Mouse (Mus musculus): Measurements from ENCODE around the gene Chd1. TPM values are rescaled to one million over a fixed set of nuclear protein-coding genes. Genes with fewer than 3 reads are reported as not detected.

Chd1 gene
- polyA plus RNA-seq, 1 experiment from 2014 or later: 34.0 TPM

- H3K9me3 ChIP-seq (ENCODE audit: control insufficient read depth, low read length): no peaks in the 10 kb centered on the region
- no peak overlapping the region for H3K27ac ChIP-seq (ENCODE audit: low read depth)
- H3K4me3 ChIP-seq (ENCODE audit: low read depth, low read length): no peak overlapping the region
- peaks cover 26% of the 10 kb centered on the region; the same call in 1 of the 2 replicates for H3K4me1 ChIP-seq (replicated peaks; ENCODE audit: control insufficient read depth, insufficient read depth, low read length)
- H3K4me2 ChIP-seq (ENCODE audit: low read length): peak overlapping the region; percentile 8; the same call in 1 of the 2 replicates
- ATAC-seq (replicated peaks; ENCODE audit: low FRiP score, low TSS enrichment, low read depth) (no peak), DNase-seq (ENCODE audit: low spot score) (no peak)
- H3K9ac ChIP-seq (ENCODE audit: low read length): no peak overlapping the region
- H3K27me3 ChIP-seq (replicated peaks; ENCODE audit: control insufficient read depth, insufficient read depth, low read length): no peaks in the 10 kb centered on the region
- WGBS: 83% methylated on average over 4 of the region's 4 CpGs
- H3K36me3 ChIP-seq (ENCODE audit: control insufficient read depth, insufficient read depth, low read length): peaks cover 41% of the 10 kb centered on the region
These were observed 116.9 kb downstream of the Chd1 start for GRCm38 (mm10) chr17:15821706-15822105.

Other genes with a start within 250 kb of the Chd1 start
- gene Psmb1, start 205.2 kb upstream of the Chd1 start, polyA plus RNA-seq (2014; fragmentation: Nextera tagmentation; extraction: Ambion mirVana): 265 and 270 TPM in 2 replicates
- gene Tbp, start 205.1 kb upstream of the Chd1 start, polyA plus RNA-seq (2014; fragmentation: Nextera tagmentation; extraction: Ambion mirVana): 52.4 and 56.8 TPM in 2 replicates
- 42.9 and 48.6 TPM in 2 replicates for gene Pdcd2, start 177.7 kb upstream of the Chd1 start, polyA plus RNA-seq (2014; fragmentation: Nextera tagmentation; extraction: Ambion mirVana)
- 0.38 and 1.1 TPM in 2 replicates for gene Prdm9, start 140.6 kb upstream of the Chd1 start, polyA plus RNA-seq (2014; fragmentation: Nextera tagmentation; extraction: Ambion mirVana)
- 54.0 and 56.3 TPM in 2 replicates for gene Rgmb, start 126.1 kb downstream of the Chd1 start, polyA plus RNA-seq (2014; fragmentation: Nextera tagmentation; extraction: Ambion mirVana)

All from intestine, embryonic 14.5 days (tissue).